Mouse (Mus musculus): ENCODE data around the gene Ngly1. TPM values are rescaled to one million over a fixed set of nuclear protein-coding genes. Genes with fewer than 3 reads are reported as not detected.
A peak's percentile ranks its signal among the peaks of the same experiment; 100 is the strongest.

Ngly1 gene
- polyA plus RNA-seq, 1 experiment, result 13.7 TPM

GRCm38 (mm10) chr14:16334260-16334659 is 85.2 kb downstream of the Ngly1 start:
- peak; percentile 36 for DNase-seq (ENCODE audit: low read depth)

GRCm38 (mm10) chr14:16335835-16336417 is 86.8 kb downstream of the Ngly1 start:
- no peak for DNase-seq (ENCODE audit: low read depth)
- TF ChIP-seq POLR2A (IDR thresholded peaks at IDR 0.05; ENCODE audit: borderline replicate concordance, extremely low read depth, insufficient read depth, insufficient read length, poor library complexity, severe bottlenecking), result no peak
- TF ChIP-seq CTCF (IDR thresholded peaks at IDR 0.05; ENCODE audit: borderline replicate concordance, extremely low read depth, insufficient read depth, insufficient read length), result no peak

More at GRCm38 (mm10) chr14:16334260-16334659, 85.2 kb downstream of the Ngly1 start:
- TF ChIP-seq POLR2A (IDR thresholded peaks at IDR 0.05; ENCODE audit: borderline replicate concordance, extremely low read depth, insufficient read depth, insufficient read length, poor library complexity, severe bottlenecking) (no peak), CTCF (IDR thresholded peaks at IDR 0.05; ENCODE audit: borderline replicate concordance, extremely low read depth, insufficient read depth, insufficient read length) (no peak)

GRCm38 (mm10) chr14:16347505-16347904 is 98.4 kb downstream of the Ngly1 start:
- peak; percentile 23 for DNase-seq (ENCODE audit: low read depth)
- TF ChIP-seq CTCF (IDR thresholded peaks at IDR 0.05; ENCODE audit: borderline replicate concordance, extremely low read depth, insufficient read depth, insufficient read length) (no peak), POLR2A (IDR thresholded peaks at IDR 0.05; ENCODE audit: borderline replicate concordance, extremely low read depth, insufficient read depth, insufficient read length, poor library complexity, severe bottlenecking) (no peak)

- DNase-seq (ENCODE audit: low read depth), result no peak
- no peak for TF ChIP-seq CTCF (IDR thresholded peaks at IDR 0.05; ENCODE audit: borderline replicate concordance, extremely low read depth, insufficient read depth, insufficient read length)
- no peak for TF ChIP-seq POLR2A (IDR thresholded peaks at IDR 0.05; ENCODE audit: borderline replicate concordance, extremely low read depth, insufficient read depth, insufficient read length, poor library complexity, severe bottlenecking)
Measured at GRCm38 (mm10) chr14:16359704-16360103, 110.6 kb downstream of the Ngly1 start.

Other genes starting within 250 kb of the Ngly1 start
- 3.2 and 4.3 TPM in 2 replicates for gene Oxsm, start 528 bp downstream of the Ngly1 start, polyA plus RNA-seq (2012; rRNA removed)
- gene Top2b, start 115.9 kb downstream of the Ngly1 start, polyA plus RNA-seq (2012; rRNA removed), result 111 and 136 TPM in 2 replicates